Mouse (Mus musculus) spleen, postnatal 0 days (tissue): ENCODE measurements around the gene 4932411N23Rik. TPM values are rescaled to one million over a fixed set of nuclear protein-coding genes. Genes with fewer than 3 reads are reported as not detected.

Experiments used
- polyA plus RNA-seq: library from polyadenylated mRNA; unstranded; fragments of >200 nt; fragmentation: Nextera tagmentation; extraction: Ambion mirVana; gene quantifications from 2 replicates; pipeline ENCODE4 v1.2.1, GENCODE M21; 2015

4932411N23Rik gene
- not detected in 2 replicates for polyA plus RNA-seq

GRCm38 (mm10) chrX:126815768-126816167, at the start of gene 4932411N23Rik:
TSS of gene 4932411N23Rik (minus strand) at chrX:126815868.

Other genes with a start within 250 kb of the 4932411N23Rik start
- not detected in 2 replicates for gene Gm382, start 224.1 kb upstream of the 4932411N23Rik start, polyA plus RNA-seq